Mouse (Mus musculus) small intestine, adult 2 months (tissue): Measurements from ENCODE around the gene Fezf2.

Source experiments
- CTCF ChIP-seq: fragments of 200-500 bp; IDR thresholded peaks from 2 replicates; pipeline ENCODE4 v1.5.1; 2012; ENCODE audit warnings: low read depth, mild to moderate bottlenecking, control low read depth, inconsistent platforms, low read length, moderate library complexity, mixed read lengths; ENCODE audit not compliant: insufficient replicate concordance, insufficient read length; ENCODE audit errors: extremely low read depth
- POLR2A ChIP-seq: fragments of 200-500 bp; IDR thresholded peaks from 2 replicates; pipeline ENCODE4 v1.6.1; 2012; ENCODE audit warnings: low read depth, mild to moderate bottlenecking, control low read depth, inconsistent platforms, low read length, moderate library complexity

GRCm38 (mm10) chr14:12338811-12339565, 9.0 kb downstream of the Fezf2 start:
- TF ChIP-seq POLR2A (no peak), CTCF (no peak)
